Comparison of ENCODE assay signal across 8 mouse cellular contexts in genomic region chr15:98917091-98917490, GRCm38 (mm10). TPM values are rescaled to one million over a fixed set of nuclear protein-coding genes. Genes with fewer than 3 reads are reported as not detected.
DNase-seq lines count a peak whose midpoint lies in the region; ATAC-seq lines count a peak whose summit lies in the region.
"Had no signal": no experiment of that assay in that cellular context is flagged by ENCODE, and none has a peak within 500 bp of the region (broad histone marks: within the 10 kb centered on the region; RNA-seq: fewer than 3 reads in every experiment).

No protein-coding gene starts in this region.

- H3K27me3 ChIP-seq in lung, embryonic 16.5 days (ENCODE audit: control insufficient read depth, insufficient read depth, low read depth, low read length) = no peaks in the 10 kb centered on the region

- no peaks in the 10 kb centered on the region for H3K9me3 ChIP-seq in lung, embryonic 16.5 days (ENCODE audit: control insufficient read depth, low read length)

- peak overlapping the region; percentile 81 for H3K4me2 ChIP-seq in lung, embryonic 16.5 days (ENCODE audit: low read depth, low read length)

- intact Hi-C loops in heart, postnatal 10 days (cut with DNase I) = loop anchor here (2.0 to 5.0 kb wide), 2 partner anchors 20 to 35 kb away; no protein-coding TSS in a partner anchor

- H3K9ac ChIP-seq in lung, embryonic 16.5 days (ENCODE audit: low read length) = peak overlapping the region; percentile 82

- no peak for ATAC-seq in lung, embryonic 16.5 days (ENCODE audit: low read depth)

- H3K4me1 ChIP-seq in lung, embryonic 16.5 days (replicated peaks; ENCODE audit: control insufficient read depth, insufficient read depth, low read length) = peaks cover 9% of the 10 kb centered on the region

- H3K27ac ChIP-seq in lung, embryonic 16.5 days (ENCODE audit: low read length) = peak overlapping the region; percentile 96

- peak overlapping the region; percentile 80 for H3K4me3 ChIP-seq in lung, embryonic 16.5 days (ENCODE audit: low read length)

- peak; percentile 11 for DNase-seq in right cerebral cortex, postnatal 25 days
- DNase-seq in right cerebral cortex, postnatal 4 days = no peak
- DNase-seq in embryo, embryonic 11 days = peak; percentile 48
- DNase-seq in heart, postnatal 10 days = peak; percentile 38 to 60
- DNase-seq in ovary, postnatal 10 days (ENCODE audit: low spot score) = no peak
- no peak for DNase-seq in right cerebral cortex, adult 2 months (ENCODE audit: low spot score in 2 of 2)

- H3K36me3 ChIP-seq in lung, embryonic 16.5 days (ENCODE audit: control insufficient read depth, insufficient read depth, low read length) = peaks cover 3% of the 10 kb centered on the region; the same call in 1 of the 2 replicates

- 0% methylated on average over 14 of the region's 14 CpGs for WGBS in lung, embryonic 16.5 days

RNA-seq across cellular contexts. Expression of gene Lmbr1l, which starts 0.9 kb away (rescaled TPM):
- 10 to 100 TPM; 15.4 to 16.1 TPM for total RNA-seq in heart, postnatal 10 days (2021)
- 15.7 and 17.3 TPM in 2 replicates for polyA plus RNA-seq in lung, embryonic 16.5 days (2015; fragmentation: Nextera tagmentation; extraction: Ambion mirVana)

RNA-seq across cellular contexts. Expression of gene Tuba1b, which starts 17.3 kb away (rescaled TPM):
- 100 to 1,000 TPM; 373 to 402 TPM for total RNA-seq in heart, postnatal 10 days (2021)
- polyA plus RNA-seq in lung, embryonic 16.5 days (2015; fragmentation: Nextera tagmentation; extraction: Ambion mirVana) = 1,812 and 1,892 TPM in 2 replicates

RNA-seq across cellular contexts. Expression of gene Dhh, which starts 18.8 kb away (rescaled TPM):
- total RNA-seq in heart, postnatal 10 days (2021) = 1 to 10 TPM; 2.8 to 3.8 TPM
- polyA plus RNA-seq in lung, embryonic 16.5 days (2015; fragmentation: Nextera tagmentation; extraction: Ambion mirVana) = 1.4 and 2.4 TPM in 2 replicates

RNA-seq across cellular contexts. Expression of gene Rhebl1, which starts 22.8 kb away (rescaled TPM):
- 1 to 10 TPM; 1.6 to 2.8 TPM for total RNA-seq in heart, postnatal 10 days (2021)
- polyA plus RNA-seq in lung, embryonic 16.5 days (2015; fragmentation: Nextera tagmentation; extraction: Ambion mirVana) = 9.4 and 12.1 TPM in 2 replicates

RNA-seq across cellular contexts. Expression of gene Gm49450, which starts 36.3 kb away (rescaled TPM):
- total RNA-seq in heart, postnatal 10 days (2021) = not detected
- polyA plus RNA-seq in lung, embryonic 16.5 days (2015; fragmentation: Nextera tagmentation; extraction: Ambion mirVana) = not detected in 2 replicates
- total RNA-seq: heart, adult 18-20 months had no signal

Comparison
In these comparisons a context has a peak if more than half of its experiments do, and no peak if none do; other contexts are left out.
1. DNase-seq: peak in right cerebral cortex, postnatal 25 days (single experiment), embryo, embryonic 11 days (single experiment) and heart, postnatal 10 days (2 of 2); none in right cerebral cortex, postnatal 4 days (single experiment), ovary, postnatal 10 days (single experiment) and right cerebral cortex, adult 2 months (0 of 2).